Mouse (Mus musculus) limb, embryonic 11.5 days (tissue): ENCODE data around the gene Snx10. TPM values are rescaled to one million over a fixed set of nuclear protein-coding genes. Genes with fewer than 3 reads are reported as not detected.

Experiments used
- ATAC-seq: fragments of 200-750 bp; cut with Nextera tagmentation; 2 replicates; pipeline ENCODE4 v1.8.0; 2017; ENCODE audit warnings: low read depth; ENCODE audit not compliant: insufficient number of reproducible peaks, low FRiP score, low TSS enrichment
- DNase-seq: peaks from one replicate; pipeline ENCODE4 v3.0.0-alpha.2; 2015; ENCODE audit warnings: low spot score
- H3K27ac ChIP-seq: fragments of 300-500 bp; sonication (generic); replicated peaks from 2 replicates; pipeline ENCODE4 v1.5.1; 2014; ENCODE audit warnings: low read depth, mild to moderate bottlenecking, low read length
- H3K27me3 ChIP-seq: fragments of 300-500 bp; sonication (generic); 2 replicates; pipeline ENCODE4 v1.6.1; 2014; ENCODE audit warnings: mild to moderate bottlenecking, low read length, mixed read lengths; ENCODE audit not compliant: control insufficient read depth, insufficient read depth
- H3K36me3 ChIP-seq: fragments of 300-500 bp; sonication (generic); 2 replicates; pipeline ENCODE4 v1.6.1; 2014; ENCODE audit warnings: mild to moderate bottlenecking, low read length, moderate library complexity, mixed read lengths; ENCODE audit not compliant: control insufficient read depth, insufficient read depth
- H3K4me1 ChIP-seq: fragments of 300-500 bp; sonication (generic); 2 replicates; pipeline ENCODE4 v1.6.1; 2014; ENCODE audit warnings: low read length, mixed read lengths; ENCODE audit not compliant: control insufficient read depth, insufficient read depth
- H3K4me2 ChIP-seq: fragments of 300-500 bp; sonication (generic); 2 replicates; pipeline ENCODE4 v1.6.1; 2014; ENCODE audit warnings: low read depth, mild to moderate bottlenecking, moderate library complexity; ENCODE audit not compliant: severe bottlenecking
- H3K4me3 ChIP-seq: fragments of 300-500 bp; sonication (generic); 2 replicates; pipeline ENCODE4 v1.5.1; 2014; ENCODE audit warnings: low read depth, low read length
- H3K9ac ChIP-seq: fragments of 300-500 bp; sonication (generic); 2 replicates; pipeline ENCODE4 v1.6.1; 2014; ENCODE audit warnings: mild to moderate bottlenecking, low read length
- H3K9me3 ChIP-seq: fragments of 300-500 bp; sonication (generic); 2 replicates; pipeline ENCODE4 v1.6.1; 2016; ENCODE audit warnings: low read length; ENCODE audit not compliant: control insufficient read depth
- WGBS: fragments of 180-500 bp; shearing (Covaris S2); extraction: QIAGEN DNeasy Blood & Tissue Kit; methylation state at CpG from one replicate; pipeline ENCODE4 v1.1.7; 2014; 5-methylcytosine and 5-hydroxymethylcytosine counted together
- polyA plus RNA-seq: library from polyadenylated mRNA; unstranded; fragments of >200 nt; fragmentation: Nextera tagmentation; extraction: Ambion mirVana; gene quantifications from 2 replicates; pipeline ENCODE4 v1.2.1, GENCODE M21; 2014

Gene Snx10
- polyA plus RNA-seq, 1 experiment from 2014 or later = 19.1 TPM

DNA sequence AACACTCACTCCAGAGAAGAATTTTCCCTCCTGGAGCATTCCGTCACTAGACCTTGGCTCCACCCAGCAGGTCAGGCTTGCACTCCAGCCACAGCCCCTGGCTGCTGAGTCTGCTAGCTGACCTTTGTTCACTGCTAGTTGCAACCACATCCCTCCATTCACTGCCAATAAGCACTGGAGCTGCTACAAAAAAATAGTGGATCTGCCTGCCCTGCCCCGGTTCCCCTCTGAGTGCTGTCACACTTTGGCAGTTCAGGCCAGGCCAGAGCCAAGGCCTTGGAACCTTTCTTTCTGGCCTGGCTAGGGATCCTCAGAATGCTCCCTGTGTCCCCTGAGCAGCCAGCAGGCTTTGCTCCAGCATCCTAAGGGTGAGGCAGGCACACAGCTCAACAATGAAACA, 33.9 kb upstream of the Snx10 start:
- Histone ChIP-seq H3K36me3 (no peaks in the 10 kb centered on the region), H3K4me3 (no peak overlapping the region), H3K4me2 (no peak overlapping the region), H3K9ac (no peak overlapping the region), H3K27ac (peak overlapping the region; percentile 45; the same call in 1 of the 2 replicates), H3K27me3 (no peaks in the 10 kb centered on the region), H3K4me1 (0 out of 2 replicates have a peak, but pooled peaks cover 3% of the 10 kb centered on the region), H3K9me3 (no peaks in the 10 kb centered on the region)
- 36% methylated on average over 2 of the region's 2 CpGs for WGBS
- DNase-seq = no peak
- ATAC-seq = no peak

DNA sequence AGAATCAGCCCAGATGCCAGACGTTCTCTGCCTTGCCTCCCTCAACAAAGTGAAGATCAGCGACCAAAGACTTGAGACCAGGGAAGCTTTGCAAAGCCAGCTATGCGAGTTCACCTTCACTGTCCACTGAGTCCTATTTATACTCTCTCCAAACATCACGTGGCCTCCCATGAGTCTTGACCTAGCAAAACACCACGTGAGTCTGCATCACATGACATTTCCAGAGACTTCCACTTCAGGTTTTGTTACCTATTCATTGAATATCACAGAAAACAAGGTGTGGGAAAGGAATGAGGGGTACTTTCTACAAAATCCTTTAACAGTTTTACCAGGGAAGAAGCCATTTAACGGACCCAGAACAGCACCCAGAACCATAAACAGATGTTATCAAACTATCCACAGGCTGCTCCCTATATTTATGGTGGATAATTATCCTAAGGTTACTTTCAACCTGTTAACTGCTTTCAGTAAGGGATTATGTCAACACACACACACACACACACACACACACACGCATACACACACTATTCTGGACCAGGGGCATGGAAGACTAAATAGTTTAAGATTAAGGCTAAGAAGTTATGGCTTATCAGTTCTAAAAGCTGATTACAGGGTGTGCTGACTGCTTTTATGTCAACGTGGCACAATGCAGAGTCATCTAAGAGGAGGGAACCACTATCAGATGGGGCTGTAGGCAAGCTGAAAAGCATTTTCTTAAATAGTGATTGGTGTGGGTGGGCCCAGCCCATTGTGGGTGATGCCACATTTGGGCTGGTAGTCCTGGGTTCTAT, 26.2 kb upstream of the Snx10 start:
- Histone ChIP-seq H3K4me3 (no peak overlapping the region), H3K4me1 (no peaks in the 10 kb centered on the region), H3K27ac (no peak overlapping the region), H3K4me2 (no peak overlapping the region), H3K9me3 (no peaks in the 10 kb centered on the region), H3K27me3 (no peaks in the 10 kb centered on the region), H3K36me3 (no peaks in the 10 kb centered on the region), H3K9ac (no peak overlapping the region)
- ATAC-seq (no peak), DNase-seq (no peak)
- 70% methylated on average over 8 of the region's 8 CpGs for WGBS

DNA sequence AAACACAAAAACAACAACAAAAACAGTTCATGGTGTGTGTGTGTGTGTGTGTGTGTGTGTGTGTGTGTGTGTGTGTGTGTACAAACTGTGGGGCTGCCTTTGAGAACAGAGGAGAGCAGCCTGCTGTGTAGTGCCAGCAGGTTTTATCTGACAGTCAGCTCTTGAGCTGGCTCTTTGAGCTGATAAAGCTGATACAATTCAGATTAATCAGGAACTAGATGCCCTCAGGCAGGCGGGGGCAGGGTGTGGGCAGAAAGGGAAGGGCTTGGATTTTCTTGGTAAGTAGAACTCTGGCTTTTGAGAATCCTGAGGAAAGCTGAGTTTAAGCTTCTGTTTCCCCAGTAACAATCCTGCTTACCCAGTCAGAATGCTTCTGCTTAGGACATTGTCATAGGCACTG, 18.0 kb upstream of the Snx10 start:
- H3K9me3 ChIP-seq = no peaks in the 10 kb centered on the region
- no peak for ATAC-seq
- peaks cover 3% of the 10 kb centered on the region; the same call in 1 of the 2 replicates for H3K4me1 ChIP-seq
- no peak overlapping the region for H3K27ac ChIP-seq
- WGBS = 68% methylated on average over 1 of the region's 1 CpGs
- H3K27me3 ChIP-seq = no peaks in the 10 kb centered on the region
- H3K9ac ChIP-seq = no peak overlapping the region
- no peak overlapping the region for H3K4me2 ChIP-seq
- H3K36me3 ChIP-seq = no peaks in the 10 kb centered on the region
- no peak overlapping the region for H3K4me3 ChIP-seq
- no peak for DNase-seq

DNA sequence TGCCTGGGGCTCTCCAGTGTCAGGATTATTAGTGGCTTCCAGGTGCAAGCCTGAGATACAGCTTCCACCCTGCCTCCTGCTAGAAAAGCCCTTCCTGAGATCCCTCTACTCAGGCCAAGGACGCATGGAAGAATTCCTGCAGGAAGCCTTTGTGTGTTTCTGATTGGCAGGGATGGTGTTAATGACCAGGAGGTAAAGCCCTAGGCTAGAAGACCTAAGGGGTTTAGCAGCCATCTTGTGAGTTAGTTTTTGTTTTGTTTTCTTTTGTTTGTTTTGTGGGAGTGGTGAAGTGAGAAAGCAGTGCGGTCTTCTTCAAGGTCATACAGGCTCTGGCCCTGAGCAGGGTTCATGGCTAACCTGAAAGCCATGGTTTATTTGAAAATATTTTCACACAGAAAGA, 16.1 kb upstream of the Snx10 start:
- WGBS = 58% methylated on average over 2 of the region's 2 CpGs
- H3K4me2 ChIP-seq = no peak overlapping the region
- no peaks in the 10 kb centered on the region for H3K9me3 ChIP-seq
- peaks cover 3% of the 10 kb centered on the region; the same call in 1 of the 2 replicates for H3K4me1 ChIP-seq
- DNase-seq = no peak
- no peak overlapping the region for H3K9ac ChIP-seq
- ATAC-seq = no peak
- H3K36me3 ChIP-seq = no peaks in the 10 kb centered on the region
- H3K27ac ChIP-seq = no peak overlapping the region
- no peaks in the 10 kb centered on the region for H3K27me3 ChIP-seq
- H3K4me3 ChIP-seq = no peak overlapping the region

DNA sequence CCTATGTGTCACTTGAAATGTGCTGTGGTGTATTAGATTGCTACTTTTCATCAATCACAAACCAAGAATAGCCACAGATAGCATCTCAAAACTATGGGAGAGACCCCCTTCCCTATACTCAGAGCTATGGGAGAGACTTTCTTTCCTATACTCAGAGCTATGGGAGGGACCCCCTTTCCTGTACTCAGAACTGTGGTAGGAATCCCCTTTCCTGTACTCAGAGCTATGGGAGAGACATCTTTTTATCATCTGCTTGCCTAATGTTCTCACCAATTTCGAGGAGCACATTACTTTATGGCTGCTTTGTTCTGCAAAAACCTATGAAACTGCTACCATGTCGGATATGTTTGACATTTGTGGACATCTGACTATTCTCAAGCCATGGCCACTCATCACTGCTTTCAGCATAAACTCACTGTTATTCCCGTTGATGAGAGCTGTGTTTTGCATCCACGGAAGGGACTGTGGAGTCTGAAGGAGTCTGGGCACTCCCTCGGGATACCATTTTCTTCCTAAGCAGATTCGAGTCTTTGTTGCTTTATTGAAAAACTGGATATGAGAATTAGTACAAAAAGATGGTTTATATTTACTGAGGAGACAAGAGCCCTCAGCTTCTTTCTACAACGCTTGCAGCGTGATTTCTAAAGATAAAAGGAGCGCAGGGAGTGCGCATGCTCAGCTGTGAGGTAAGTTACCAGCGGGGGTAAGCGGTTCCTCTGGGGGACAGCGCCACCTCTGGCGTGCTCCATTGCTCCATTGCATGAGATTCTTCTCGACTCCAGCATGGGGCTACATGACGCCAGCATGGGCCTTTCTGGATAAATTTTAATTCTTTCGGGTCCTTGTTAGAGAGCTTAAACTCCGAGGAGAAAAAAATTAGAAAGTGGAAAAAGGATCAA, 14.7 kb upstream of the Snx10 start:
- peaks cover 3% of the 10 kb centered on the region; the same call in 1 of the 2 replicates for H3K4me1 ChIP-seq
- H3K4me2 ChIP-seq = peak overlapping the region; percentile 20; the same call in 1 of the 2 replicates
- no peak overlapping the region for H3K9ac ChIP-seq
- no peaks in the 10 kb centered on the region for H3K9me3 ChIP-seq
- H3K36me3 ChIP-seq = no peaks in the 10 kb centered on the region
- H3K4me3 ChIP-seq = 0 out of 2 replicates have a peak overlapping the region, but pooled peaks have one; percentile 1
- DNase-seq (peak; percentile 84), ATAC-seq (no peak)
- WGBS = 30% methylated on average over 18 of the region's 18 CpGs
- H3K27me3 ChIP-seq = no peaks in the 10 kb centered on the region
- H3K27ac ChIP-seq = no peak overlapping the region

DNA sequence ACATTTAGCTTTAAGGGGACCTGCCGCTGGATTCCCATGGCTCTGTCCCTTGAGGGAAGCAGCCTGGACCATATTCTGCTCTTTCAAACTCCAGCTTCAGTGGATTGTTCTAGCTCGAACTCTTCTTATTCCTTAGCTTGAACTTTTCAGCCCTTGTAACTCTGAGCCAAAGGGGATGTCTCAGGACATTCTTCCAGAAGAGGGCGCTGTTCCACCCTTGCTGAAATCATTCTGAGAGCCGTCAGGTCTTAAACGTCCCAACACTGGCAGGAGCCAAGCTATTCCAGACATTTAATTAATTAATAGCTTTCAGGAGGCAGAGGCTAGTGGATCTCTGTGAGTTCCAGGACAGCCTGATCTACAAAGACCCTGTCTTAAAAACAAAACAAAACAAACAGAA, 13.6 kb upstream of the Snx10 start:
- Histone ChIP-seq H3K27me3 (no peaks in the 10 kb centered on the region), H3K4me1 (peaks cover 3% of the 10 kb centered on the region; the same call in 1 of the 2 replicates), H3K4me2 (no peak overlapping the region), H3K9ac (no peak overlapping the region), H3K4me3 (no peak overlapping the region), H3K36me3 (no peaks in the 10 kb centered on the region), H3K27ac (no peak overlapping the region), H3K9me3 (no peaks in the 10 kb centered on the region)
- DNase-seq (peak; percentile 49), ATAC-seq (no peak)
- 32% methylated on average over 5 of the region's 5 CpGs for WGBS

DNA sequence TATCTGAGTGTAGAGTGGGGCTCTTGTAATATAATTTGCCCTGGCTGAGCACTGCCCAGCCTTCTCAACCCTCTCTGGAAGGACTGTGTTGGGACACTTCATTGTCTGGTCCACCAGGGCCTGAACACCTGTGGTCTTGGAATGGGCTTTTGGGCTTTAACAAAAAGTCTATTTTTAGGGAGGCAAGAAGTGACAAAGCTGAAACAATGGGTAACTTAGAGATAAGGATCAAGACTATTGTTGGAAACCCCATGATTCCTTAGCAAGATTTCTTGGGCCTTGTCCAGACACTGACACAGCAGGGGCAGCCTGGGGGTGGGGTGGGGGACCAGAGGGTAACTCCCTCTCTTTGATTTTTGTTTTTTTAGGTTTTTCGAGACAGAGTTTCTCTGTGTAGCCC, 12.8 kb upstream of the Snx10 start:
- H3K4me2 ChIP-seq = no peak overlapping the region
- no peak overlapping the region for H3K27ac ChIP-seq
- peaks cover 3% of the 10 kb centered on the region; the same call in 1 of the 2 replicates for H3K4me1 ChIP-seq
- 69% methylated on average over 1 of the region's 1 CpGs for whole genome bisulfite sequencing
- ATAC-seq (no peak), DNase-seq (no peak)
- H3K27me3 ChIP-seq = no peaks in the 10 kb centered on the region
- H3K9me3 ChIP-seq = no peaks in the 10 kb centered on the region
- no peaks in the 10 kb centered on the region for H3K36me3 ChIP-seq
- no peak overlapping the region for H3K4me3 ChIP-seq
- no peak overlapping the region for H3K9ac ChIP-seq

DNA sequence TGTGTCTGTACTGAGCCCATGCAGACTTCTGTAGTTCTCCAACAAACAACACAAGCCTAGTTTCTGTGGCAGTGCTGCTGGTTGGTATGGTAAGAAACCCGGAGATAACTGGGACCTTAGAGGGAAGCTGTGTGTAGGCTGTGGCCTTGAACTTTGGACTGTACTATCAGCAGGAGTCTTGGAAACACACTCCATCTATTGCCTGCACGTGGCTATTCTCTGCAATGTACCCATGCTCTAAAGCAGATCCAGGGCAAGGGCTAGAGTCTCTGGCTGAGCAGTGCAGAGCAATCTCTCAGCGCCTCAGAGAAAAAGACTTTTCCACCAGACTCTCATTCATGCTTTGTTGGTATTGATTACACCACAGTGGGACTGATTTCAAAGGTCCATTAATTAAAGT, 10.0 kb upstream of the Snx10 start:
- H3K9me3 ChIP-seq = no peaks in the 10 kb centered on the region
- WGBS = 92% methylated on average over 3 of the region's 3 CpGs

More for the DNA sequence above, 10.0 kb upstream of the Snx10 start:
- no peak for DNase-seq
- no peaks in the 10 kb centered on the region for H3K27me3 ChIP-seq
- H3K27ac ChIP-seq = no peak overlapping the region
- H3K4me2 ChIP-seq = no peak overlapping the region
- no peaks in the 10 kb centered on the region for H3K4me1 ChIP-seq
- ATAC-seq = no peak
- no peaks in the 10 kb centered on the region for H3K36me3 ChIP-seq
- no peak overlapping the region for H3K9ac ChIP-seq
- H3K4me3 ChIP-seq = no peak overlapping the region
